Mouse (Mus musculus): ENCODE measurements at regions not wholly inside any gene's neighbourhood (a gene's known extent, or its start where the extent isn't known, plus 50 kb on each side); places are given as distances from the start of the nearest gene placed in this dataset.

GRCm38 (mm10) chr13:92924021-92924420 is 79.5 kb downstream of the Mtx3 start:
- TF ChIP-seq POLR2A (IDR thresholded peaks at IDR 0.05; ENCODE audit: borderline replicate concordance, control insufficient read depth, low read depth, low read length) (no peak), CTCF (IDR thresholded peaks at IDR 0.05; ENCODE audit: control insufficient read depth, insufficient read depth, low read length) (no peak)
- Histone ChIP-seq H3K27ac (ENCODE audit: control insufficient read depth, insufficient read depth, low read depth, low read length, poor library complexity) (no peak overlapping the region), H3K4me3 (replicated peaks; ENCODE audit: control insufficient read depth, low read depth, low read length) (no peak overlapping the region), H3K4me1 (ENCODE audit: control insufficient read depth, insufficient read depth, low read length) (no peaks in the 10 kb centered on the region; the same call in none of the 2 replicates)
- 47% methylated on average over 3 of the region's 3 CpGs for WGBS

- Histone ChIP-seq H3K27ac (ENCODE audit: control insufficient read depth, insufficient read depth, low read depth, low read length, poor library complexity) (no peak overlapping the region), H3K4me1 (ENCODE audit: control insufficient read depth, insufficient read depth, low read length) (no peaks in the 10 kb centered on the region; the same call in 1 of the 2 replicates), H3K4me3 (replicated peaks; ENCODE audit: control insufficient read depth, low read depth, low read length) (no peak overlapping the region)
- TF ChIP-seq POLR2A (IDR thresholded peaks at IDR 0.05; ENCODE audit: borderline replicate concordance, control insufficient read depth, low read depth, low read length) = no peak
- TF ChIP-seq CTCF (IDR thresholded peaks at IDR 0.05; ENCODE audit: control insufficient read depth, insufficient read depth, low read length) = no peak
- 85% methylated on average over 5 of the region's 5 CpGs for WGBS
These were observed 80.6 kb downstream of the Mtx3 start for GRCm38 (mm10) chr13:92925196-92925595.

GRCm38 (mm10) chr13:92928551-92928950 is 84.0 kb downstream of the Mtx3 start:
- TF ChIP-seq POLR2A (IDR thresholded peaks at IDR 0.05; ENCODE audit: borderline replicate concordance, control insufficient read depth, low read depth, low read length) = no peak
- TF ChIP-seq CTCF (IDR thresholded peaks at IDR 0.05; ENCODE audit: control insufficient read depth, insufficient read depth, low read length) = no peak
- Histone ChIP-seq H3K4me1 (ENCODE audit: control insufficient read depth, insufficient read depth, low read length) (no peaks in the 10 kb centered on the region; the same call in 1 of the 2 replicates), H3K4me3 (replicated peaks; ENCODE audit: control insufficient read depth, low read depth, low read length) (no peak overlapping the region), H3K27ac (ENCODE audit: control insufficient read depth, insufficient read depth, low read depth, low read length, poor library complexity) (no peak overlapping the region)
- 42% methylated on average over 1 of the region's 1 CpGs for WGBS

GRCm38 (mm10) chr13:92931696-92932095 is 87.1 kb downstream of the Mtx3 start:
- 64% methylated on average over 2 of the region's 2 CpGs for WGBS
- Histone ChIP-seq H3K4me1 (ENCODE audit: control insufficient read depth, insufficient read depth, low read length) (no peaks in the 10 kb centered on the region), H3K27ac (ENCODE audit: control insufficient read depth, insufficient read depth, low read depth, low read length, poor library complexity) (no peak overlapping the region), H3K4me3 (replicated peaks; ENCODE audit: control insufficient read depth, low read depth, low read length) (no peak overlapping the region)
- TF ChIP-seq POLR2A (IDR thresholded peaks at IDR 0.05; ENCODE audit: borderline replicate concordance, control insufficient read depth, low read depth, low read length) (no peak), CTCF (IDR thresholded peaks at IDR 0.05; ENCODE audit: control insufficient read depth, insufficient read depth, low read length) (no peak)

- WGBS = 57% methylated on average over 7 of the region's 7 CpGs
- TF ChIP-seq CTCF (IDR thresholded peaks at IDR 0.05; ENCODE audit: control insufficient read depth, insufficient read depth, low read length) (no peak), POLR2A (IDR thresholded peaks at IDR 0.05; ENCODE audit: borderline replicate concordance, control insufficient read depth, low read depth, low read length) (no peak)
- Histone ChIP-seq H3K4me1 (ENCODE audit: control insufficient read depth, insufficient read depth, low read length) (peaks cover 2% of the 10 kb centered on the region; the same call in 1 of the 2 replicates), H3K4me3 (replicated peaks; ENCODE audit: control insufficient read depth, low read depth, low read length) (no peak overlapping the region), H3K27ac (ENCODE audit: control insufficient read depth, insufficient read depth, low read depth, low read length, poor library complexity) (no peak overlapping the region)
These were observed 94.5 kb downstream of the Mtx3 start for GRCm38 (mm10) chr13:92939032-92939431.

- Histone ChIP-seq H3K4me3 (replicated peaks; ENCODE audit: control insufficient read depth, low read depth, low read length) (no peak overlapping the region), H3K4me1 (ENCODE audit: control insufficient read depth, insufficient read depth, low read length) (peaks cover 2% of the 10 kb centered on the region; the same call in 1 of the 2 replicates), H3K27ac (ENCODE audit: control insufficient read depth, insufficient read depth, low read depth, low read length, poor library complexity) (no peak overlapping the region)
- TF ChIP-seq POLR2A (IDR thresholded peaks at IDR 0.05; ENCODE audit: borderline replicate concordance, control insufficient read depth, low read depth, low read length) (no peak), CTCF (IDR thresholded peaks at IDR 0.05; ENCODE audit: control insufficient read depth, insufficient read depth, low read length) (no peak)
- 4% methylated on average over 6 of the region's 6 CpGs for WGBS
These were observed 96.0 kb downstream of the Mtx3 start for GRCm38 (mm10) chr13:92940610-92941009.

GRCm38 (mm10) chr13:92948560-92948959 is 104.0 kb downstream of the Mtx3 start:
- no peaks in the 10 kb centered on the region; the same call in 1 of the 2 replicates for H3K4me1 ChIP-seq (ENCODE audit: control insufficient read depth, insufficient read depth, low read length)
- no peak overlapping the region for H3K4me3 ChIP-seq (replicated peaks; ENCODE audit: control insufficient read depth, low read depth, low read length)
- no peak for TF ChIP-seq POLR2A (IDR thresholded peaks at IDR 0.05; ENCODE audit: borderline replicate concordance, control insufficient read depth, low read depth, low read length)
- peak; percentile 9; the same call in 1 of the 2 replicates for TF ChIP-seq CTCF (IDR thresholded peaks at IDR 0.05; ENCODE audit: control insufficient read depth, insufficient read depth, low read length)
- H3K27ac ChIP-seq (ENCODE audit: control insufficient read depth, insufficient read depth, low read depth, low read length, poor library complexity) = no peak overlapping the region
- WGBS = 44% methylated on average over 2 of the region's 2 CpGs

GRCm38 (mm10) chr13:92960031-92960430 is 115.5 kb downstream of the Mtx3 start:
- WGBS = 64% methylated on average over 4 of the region's 4 CpGs
- no peak overlapping the region for H3K4me3 ChIP-seq (replicated peaks; ENCODE audit: control insufficient read depth, low read depth, low read length)
- no peak overlapping the region for H3K27ac ChIP-seq (ENCODE audit: control insufficient read depth, insufficient read depth, low read depth, low read length, poor library complexity)
- H3K4me1 ChIP-seq (ENCODE audit: control insufficient read depth, insufficient read depth, low read length) = no peaks in the 10 kb centered on the region; the same call in 1 of the 2 replicates
- TF ChIP-seq POLR2A (IDR thresholded peaks at IDR 0.05; ENCODE audit: borderline replicate concordance, control insufficient read depth, low read depth, low read length) (no peak), CTCF (IDR thresholded peaks at IDR 0.05; ENCODE audit: control insufficient read depth, insufficient read depth, low read length) (no peak)

- H3K27ac ChIP-seq (ENCODE audit: control insufficient read depth, insufficient read depth, low read depth, low read length, poor library complexity) = no peak overlapping the region
- 77% methylated on average over 5 of the region's 5 CpGs for WGBS
- H3K4me3 ChIP-seq (replicated peaks; ENCODE audit: control insufficient read depth, low read depth, low read length) = no peak overlapping the region
- no peaks in the 10 kb centered on the region; the same call in 1 of the 2 replicates for H3K4me1 ChIP-seq (ENCODE audit: control insufficient read depth, insufficient read depth, low read length)
- no peak for TF ChIP-seq CTCF (IDR thresholded peaks at IDR 0.05; ENCODE audit: control insufficient read depth, insufficient read depth, low read length)
- TF ChIP-seq POLR2A (IDR thresholded peaks at IDR 0.05; ENCODE audit: borderline replicate concordance, control insufficient read depth, low read depth, low read length) = no peak
These were observed 118.1 kb downstream of the Mtx3 start for GRCm38 (mm10) chr13:92962625-92963024.

Data from bone marrow, adult 2 months (tissue).